Mouse (Mus musculus) stomach, postnatal 0 days (tissue): ENCODE measurements around the gene Stra6.

Experiments used
- CTCF ChIP-seq: IDR thresholded peaks from 2 replicates; pipeline ENCODE4 v1.5.1; 2016; ENCODE audit warnings: antibody characterized with exemption, low read depth, mild to moderate bottlenecking, moderate library complexity
- EP300 ChIP-seq: optimal IDR thresholded peaks from 2 replicates; pipeline ENCODE3; 2016; ENCODE audit warnings: antibody characterized with exemption

DNA sequence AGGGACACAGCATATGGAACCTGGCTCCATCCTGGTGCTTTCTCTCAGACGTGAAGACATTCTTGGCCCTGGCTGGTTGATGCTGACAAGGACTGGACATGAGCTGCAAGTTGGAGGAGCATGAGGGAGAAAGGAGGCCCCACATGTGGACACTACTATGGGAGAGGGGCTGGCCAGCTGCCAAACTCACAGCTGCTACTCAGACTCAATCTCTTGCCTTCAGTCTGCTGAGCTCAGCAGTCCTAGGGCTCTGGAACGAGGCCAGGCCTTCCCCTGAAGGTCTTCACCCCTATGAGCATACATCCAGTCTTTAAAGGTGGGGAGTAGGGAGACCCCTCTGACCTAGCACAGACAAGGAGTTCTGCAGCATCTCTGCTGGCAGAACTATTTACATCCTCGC, 91.8 kb downstream of the Stra6 start:
- TF ChIP-seq EP300, result no peak
- TF ChIP-seq CTCF, result no peak
